Mouse (Mus musculus) adrenal gland, adult 2 months (tissue): ENCODE measurements around the gene Eif4b. TPM values are rescaled to one million over a fixed set of nuclear protein-coding genes. Genes with fewer than 3 reads are reported as not detected.

Experiments used
- DNase-seq: peaks from one replicate; pipeline ENCODE4 v3.0.0; 2021
- polyA plus RNA-seq: library from polyadenylated mRNA; depleted of rRNA; stranded (reverse); fragments of >200 nt; gene quantifications from 2 replicates; pipeline ENCODE4 v1.2.3, GENCODE M21; 2012
- total RNA-seq, 2 experiments: library from RNA; stranded (reverse); gene quantifications; 2 replicates each; pipeline ENCODE4 v1.2.3; 2021

Gene Eif4b
- total and polyA plus RNA-seq, 3 experiments, result 43.7 to 238 (median 230) TPM

DNA sequence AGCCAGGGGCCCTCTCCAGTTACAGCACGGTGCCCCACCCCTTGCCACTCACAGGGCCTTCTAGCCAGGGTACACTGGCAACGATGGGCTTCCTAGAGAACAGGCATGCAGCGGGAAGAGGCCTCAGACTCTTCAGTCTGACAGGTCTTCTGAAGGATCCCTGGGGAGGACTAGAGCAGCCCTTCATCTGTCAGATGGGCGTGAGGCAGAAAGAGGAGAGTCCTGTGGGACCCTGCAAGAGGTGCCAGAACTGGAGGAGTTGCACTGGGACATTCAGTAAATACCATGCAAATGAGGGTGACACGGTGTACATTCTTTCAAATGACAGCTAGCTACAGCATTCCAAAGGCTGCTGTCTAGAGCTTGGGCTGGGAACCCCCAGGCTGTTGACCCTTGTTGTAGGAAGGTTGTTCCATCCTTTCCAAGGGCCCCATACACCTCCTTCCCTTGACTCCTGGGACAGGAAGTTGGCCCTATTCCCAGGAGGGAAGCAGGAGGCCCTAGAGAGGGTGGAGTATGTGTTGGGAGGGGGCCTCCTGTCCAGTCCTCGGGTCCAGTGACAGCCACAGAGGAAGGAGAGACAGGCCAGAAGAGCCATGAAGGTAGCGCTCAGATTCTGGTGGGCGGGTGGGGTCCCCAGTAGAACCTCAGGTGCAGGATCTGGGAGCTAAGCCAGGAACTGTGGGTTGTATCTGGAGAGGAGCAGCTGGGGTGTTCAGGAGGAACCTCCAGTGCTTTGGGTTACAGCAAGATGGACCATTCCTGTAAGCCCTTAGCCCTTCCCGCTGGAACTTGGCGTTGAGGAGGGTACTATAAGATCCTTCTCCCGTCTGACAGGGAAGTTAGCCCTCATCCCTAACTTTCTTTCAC is 28.3 kb downstream of the Eif4b start:
- DNase-seq, result peak; percentile 75

DNA sequence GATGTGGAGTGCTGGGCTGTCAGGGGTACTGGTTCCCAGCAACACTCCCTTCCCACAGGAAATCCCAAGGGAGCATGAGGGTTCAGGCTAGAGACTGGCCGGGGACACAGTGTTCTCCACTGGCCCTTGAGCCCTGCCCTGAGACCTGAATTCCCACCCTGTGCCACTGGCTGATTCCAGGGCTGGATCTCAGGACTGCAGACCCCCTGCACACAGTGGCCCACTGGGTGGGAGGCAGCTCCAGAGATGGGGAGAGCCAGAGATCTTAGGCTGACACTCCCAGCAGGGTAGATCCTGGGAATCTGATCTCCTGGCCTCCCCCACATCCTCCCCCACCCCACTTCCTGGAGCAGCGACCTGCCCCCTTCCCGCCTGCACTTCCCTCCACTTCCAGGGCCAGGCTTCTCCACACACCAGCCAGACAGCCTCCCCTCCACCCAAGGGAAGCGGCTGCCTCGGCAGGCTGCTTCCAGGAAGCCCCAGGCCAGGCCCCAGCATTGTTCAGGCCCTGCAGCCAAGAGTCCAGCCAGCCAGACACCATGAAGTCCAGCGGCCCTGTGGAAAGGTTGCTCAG is 29.1 kb downstream of the Eif4b start:
- DNase-seq, result peak; percentile 78

DNA sequence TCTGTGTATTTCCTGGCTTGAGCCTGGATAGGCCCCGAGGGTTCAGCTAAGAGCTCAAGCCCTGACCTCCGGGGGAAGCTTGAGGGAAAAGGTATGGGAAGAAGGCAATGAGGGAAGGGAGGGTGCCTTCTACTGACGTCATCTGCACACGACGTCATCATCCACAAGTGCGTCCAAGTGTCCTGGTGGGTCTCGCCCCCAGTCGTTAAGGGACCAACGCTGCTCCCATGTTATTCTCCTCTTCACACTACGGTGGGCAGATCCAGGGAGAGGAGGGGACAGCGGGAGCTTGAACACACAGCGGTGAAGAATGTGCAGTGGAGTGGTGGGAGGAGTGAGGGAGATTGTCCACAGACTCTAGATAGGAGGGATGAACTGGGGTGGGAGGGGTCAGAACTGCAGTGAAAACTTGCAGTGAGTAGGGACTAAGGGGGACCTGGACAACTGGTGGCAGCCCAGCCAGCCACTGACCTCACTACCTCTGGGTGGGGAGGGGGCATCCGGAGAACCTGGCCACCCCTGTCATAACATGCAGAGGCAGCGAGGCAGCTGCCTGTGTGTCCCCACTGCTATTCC is 29.9 kb downstream of the Eif4b start:
- DNase-seq, result peak; percentile 37

DNA sequence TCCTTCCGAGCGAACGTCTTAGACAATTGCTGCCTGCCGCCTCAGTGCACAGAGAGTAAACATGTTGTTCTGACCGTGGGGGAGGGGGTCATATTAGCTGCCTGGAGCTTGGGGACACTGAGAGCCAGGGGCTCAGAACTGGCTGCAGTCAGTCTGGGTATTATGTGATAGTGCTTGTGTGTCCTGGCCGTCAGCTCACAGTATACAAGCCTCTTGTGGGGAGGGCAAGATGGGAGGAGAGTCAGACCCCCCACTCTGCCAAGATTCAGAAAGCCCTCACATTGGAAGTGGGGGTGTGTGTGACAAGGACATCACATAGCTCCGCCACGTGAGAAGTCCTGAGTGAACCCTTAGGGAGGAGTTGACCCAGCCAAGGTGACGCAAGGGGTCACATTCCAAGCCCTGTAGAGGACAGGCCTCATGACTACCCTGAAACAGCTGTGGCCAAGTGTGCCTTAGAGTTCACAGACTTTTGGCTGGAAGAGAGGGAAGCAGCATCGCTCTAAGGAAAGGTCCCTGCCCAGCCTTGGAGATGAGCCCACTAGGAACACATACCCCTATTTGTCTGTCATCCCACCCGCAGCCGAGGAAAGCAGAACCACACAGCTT is 30.5 kb downstream of the Eif4b start:
- DNase-seq, result peak; percentile 86

DNA sequence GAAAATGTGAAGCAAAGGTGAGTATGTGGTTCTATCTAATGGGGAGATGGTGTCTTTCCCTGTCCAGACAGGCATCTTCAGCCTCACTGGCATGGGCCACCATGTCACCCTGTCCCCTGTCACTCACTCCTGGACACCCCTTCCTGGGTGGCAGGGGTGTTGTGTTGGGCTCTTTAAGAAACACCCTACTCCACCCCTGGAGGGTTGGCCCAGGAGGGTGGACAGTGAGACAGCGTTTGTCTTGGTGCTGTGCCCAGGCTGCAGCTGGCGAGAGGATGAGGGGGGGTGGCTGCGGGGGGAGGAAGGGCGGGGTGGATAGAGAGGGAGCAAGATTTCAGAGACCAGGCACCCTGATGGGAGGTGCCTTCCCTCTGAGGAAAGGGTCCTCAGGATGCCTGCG is 31.8 kb downstream of the Eif4b start:
- DNase-seq, result peak; percentile 88

DNA sequence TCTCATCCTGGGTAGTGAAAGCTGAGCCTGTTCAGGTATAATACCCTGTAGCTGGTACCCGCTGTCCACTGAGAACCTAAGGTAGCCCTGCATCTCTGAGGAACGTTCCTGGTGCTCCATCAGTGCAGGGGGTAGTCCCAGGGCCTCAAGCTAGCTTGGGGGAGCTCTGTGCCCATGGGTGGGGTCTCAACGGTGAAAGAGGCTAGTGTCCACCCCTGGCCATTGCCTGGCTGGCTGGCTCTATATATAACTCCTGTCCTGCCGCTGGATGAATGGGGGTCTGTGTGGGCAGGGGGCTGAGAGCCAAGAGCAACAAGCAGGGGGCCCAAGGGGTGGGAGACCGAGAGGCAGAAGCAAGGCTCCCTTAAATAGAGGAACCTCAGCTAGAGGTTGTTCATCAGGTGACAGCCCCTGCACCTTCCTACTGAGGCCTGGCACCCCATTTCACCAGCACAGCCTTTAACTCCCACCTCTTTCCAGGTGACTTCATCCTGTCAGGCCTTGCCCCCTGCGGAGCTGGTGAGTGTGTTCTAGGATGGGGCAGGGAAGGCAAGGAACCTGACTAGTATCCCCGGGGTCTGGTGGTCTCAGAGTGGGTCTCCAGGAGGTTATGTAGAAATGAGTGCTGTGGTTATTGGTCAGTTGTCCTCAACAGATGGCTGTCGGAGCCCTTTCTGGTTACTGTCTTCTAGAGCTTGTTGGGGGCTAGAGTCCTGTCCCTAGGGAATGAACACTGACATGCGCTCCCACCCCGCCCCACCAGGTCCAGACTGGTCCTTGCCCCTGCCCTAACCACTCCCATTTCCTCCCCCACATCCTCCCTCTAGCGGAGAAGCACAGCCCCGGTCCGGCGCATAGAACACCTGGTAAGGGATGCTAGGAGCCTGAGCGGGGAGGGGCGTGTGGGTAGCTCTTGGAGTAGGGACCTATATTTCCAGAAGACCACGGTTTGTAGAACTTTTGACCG is 32.5 kb downstream of the Eif4b start:
- DNase-seq, result no peak

DNA sequence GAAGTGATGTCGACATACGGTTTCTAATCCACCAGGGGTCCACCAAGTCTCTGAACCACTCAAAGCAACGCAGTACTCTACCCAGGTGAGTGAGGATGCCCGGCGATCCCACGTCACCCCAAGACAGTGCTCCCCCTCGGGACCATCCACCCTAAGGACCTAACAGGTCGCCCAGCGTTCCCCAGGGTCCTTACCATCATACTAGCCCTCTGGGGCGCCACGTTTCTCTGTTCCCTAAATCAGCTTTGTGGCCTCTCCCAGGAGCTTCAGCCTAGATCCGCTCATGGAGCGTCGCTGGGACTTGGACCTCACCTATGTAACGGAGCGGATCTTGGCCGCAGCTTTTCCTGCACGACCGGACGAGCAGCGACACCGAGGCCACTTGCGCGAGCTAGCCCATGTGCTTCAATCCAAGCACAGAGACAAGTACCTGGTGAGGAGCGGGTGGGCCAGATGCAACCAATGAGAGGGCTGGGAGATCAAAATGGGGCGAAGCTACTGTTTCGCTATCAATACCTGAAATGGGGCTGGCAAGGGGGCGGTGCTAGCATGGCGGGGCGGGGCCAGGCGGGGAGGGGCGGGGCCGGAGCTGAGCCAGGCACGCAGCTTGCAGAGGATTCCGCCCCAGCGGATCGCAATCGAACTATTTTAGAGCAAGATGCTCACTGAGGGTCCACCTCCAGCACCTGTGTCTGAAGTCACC is 33.3 kb downstream of the Eif4b start:
- peak; percentile 54 for DNase-seq

DNA sequence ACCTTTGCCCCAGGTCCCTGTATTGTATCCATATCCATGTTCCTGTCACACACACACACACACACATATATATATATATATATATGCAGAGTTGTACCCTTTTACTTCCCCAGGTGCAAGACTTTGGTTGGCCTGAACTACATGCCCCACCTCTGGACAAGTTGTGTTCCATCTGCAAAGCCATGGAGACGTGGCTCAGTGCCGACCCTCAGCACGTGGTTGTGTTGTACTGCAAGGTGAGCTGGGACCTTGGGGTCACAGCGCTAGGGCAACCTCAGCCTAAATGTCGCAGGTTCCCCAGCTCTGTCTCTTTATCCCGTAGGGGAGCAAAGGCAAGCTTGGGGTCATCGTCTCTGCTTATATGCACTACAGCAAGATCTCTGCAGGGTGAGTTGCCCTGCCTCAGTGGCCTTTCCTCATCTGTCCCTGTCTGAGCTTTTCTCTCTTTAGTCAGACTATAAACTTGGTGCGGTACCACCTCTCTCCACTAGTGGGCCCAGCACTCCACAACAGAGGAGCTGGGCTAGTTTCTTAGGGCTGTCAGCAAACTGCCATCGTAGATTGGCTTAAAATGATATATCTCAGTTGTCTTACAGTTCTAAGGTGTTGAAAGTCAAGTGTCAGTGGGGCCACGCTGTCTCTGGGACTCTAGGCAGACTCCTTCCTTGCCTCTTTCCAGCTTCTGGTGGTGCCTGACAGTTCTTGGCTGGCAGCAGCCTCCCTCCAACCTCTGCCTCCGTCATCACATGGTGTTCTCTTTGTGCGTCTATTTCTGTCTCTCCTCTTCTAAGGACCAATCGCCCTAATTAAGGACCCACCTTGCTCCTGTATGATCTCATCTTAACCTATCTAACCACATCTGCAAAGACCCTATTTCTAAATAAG is 34.4 kb downstream of the Eif4b start:
- peak; percentile 71 for DNase-seq

DNA sequence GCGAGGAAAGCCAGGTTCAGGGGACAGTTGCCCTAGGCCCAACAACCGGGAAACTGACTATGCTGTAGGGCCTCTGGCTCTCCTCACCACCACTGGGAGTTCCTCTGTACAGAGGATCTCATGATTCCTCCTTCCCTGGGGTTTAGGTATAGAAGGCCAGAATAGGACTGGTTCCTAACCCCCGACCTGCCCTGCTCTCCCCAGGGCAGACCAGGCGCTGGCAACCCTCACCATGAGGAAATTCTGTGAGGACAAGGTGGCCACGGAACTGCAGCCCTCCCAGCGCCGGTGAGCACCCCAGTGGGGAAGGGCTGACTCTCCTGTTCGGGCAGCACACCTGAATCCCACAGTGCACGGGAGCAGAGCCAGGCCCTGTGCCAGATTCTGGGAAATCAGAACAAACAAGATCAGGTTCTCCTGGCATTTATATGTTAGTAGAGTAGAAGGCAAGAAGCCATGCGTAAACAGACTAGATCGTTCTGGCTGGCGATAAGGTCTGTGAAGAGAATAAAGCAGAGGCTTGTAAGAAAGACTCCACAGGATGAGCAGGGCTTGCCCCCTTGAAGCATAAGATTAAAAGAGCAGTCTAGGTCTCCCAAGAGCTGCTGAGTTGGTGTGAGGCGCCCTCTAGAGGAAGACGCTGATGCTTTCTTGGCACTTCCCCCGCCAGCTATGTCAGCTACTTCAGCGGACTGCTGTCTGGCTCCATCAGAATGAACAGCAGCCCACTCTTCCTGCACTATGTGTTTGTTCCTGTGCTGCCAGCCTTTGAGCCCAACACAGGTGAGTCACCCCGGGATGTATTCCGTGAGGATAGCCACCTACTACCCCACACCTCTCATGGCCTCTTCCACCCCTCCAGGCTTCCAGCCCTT is 35.3 kb downstream of the Eif4b start:
- peak; percentile 84 for DNase-seq

DNA sequence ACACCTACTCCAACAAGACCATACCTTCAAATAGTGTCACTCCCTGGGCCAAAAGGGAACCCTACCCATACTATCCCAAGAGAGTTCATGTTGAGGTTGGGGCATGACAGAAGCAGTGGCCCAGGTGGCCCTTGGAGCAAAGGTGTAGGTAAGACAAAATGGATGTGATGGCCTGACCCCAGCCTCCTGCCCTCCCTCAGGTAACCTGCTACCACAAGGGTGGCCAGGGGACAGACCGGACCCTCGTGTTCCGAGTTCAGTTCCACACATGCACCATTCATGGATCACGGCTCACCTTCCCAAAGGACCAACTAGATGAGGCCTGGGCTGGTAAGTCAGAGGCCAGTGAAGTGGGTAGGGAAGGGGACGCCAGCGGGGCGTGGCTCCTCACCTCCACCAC is 36.7 kb downstream of the Eif4b start:
- no peak for DNase-seq

DNA sequence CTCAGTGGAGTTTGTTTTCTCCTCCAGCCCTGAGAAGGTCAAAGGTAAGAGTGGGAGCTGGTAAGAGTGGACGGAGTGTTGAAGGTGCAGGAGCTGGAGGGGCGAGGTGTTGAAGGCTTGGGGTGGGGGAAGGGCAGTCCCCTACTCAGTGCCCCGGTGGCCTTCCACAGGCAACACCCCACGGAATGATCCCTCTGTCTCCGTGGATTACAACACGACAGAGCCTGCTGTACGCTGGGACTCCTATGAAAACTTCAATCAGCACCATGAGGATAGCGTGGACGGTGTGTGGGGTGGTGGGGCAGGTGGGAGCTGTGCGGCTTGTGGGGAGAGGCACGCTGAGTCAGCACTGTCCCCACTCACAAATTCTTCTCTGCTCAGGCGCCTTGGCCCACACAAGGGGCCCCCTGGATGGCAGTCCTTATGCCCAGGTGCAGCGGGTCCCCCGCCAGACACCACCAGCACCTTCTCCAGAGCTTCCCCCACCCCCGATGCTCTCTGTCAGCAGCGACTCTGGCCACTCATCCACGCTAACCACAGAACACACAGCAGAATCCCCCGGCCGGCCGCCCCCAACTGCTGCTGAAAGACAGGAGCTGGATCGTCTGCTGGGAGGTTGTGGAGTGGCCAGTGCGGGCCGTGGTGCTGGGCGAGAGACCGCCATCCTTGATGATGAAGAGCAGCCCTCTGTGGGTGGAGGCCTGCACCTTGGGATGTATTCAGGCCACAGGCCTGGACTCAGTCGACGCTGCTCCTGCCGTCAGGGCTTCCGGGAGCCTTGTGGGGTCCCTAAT is 37.3 kb downstream of the Eif4b start:
- DNase-seq, result peak; percentile 14

DNA sequence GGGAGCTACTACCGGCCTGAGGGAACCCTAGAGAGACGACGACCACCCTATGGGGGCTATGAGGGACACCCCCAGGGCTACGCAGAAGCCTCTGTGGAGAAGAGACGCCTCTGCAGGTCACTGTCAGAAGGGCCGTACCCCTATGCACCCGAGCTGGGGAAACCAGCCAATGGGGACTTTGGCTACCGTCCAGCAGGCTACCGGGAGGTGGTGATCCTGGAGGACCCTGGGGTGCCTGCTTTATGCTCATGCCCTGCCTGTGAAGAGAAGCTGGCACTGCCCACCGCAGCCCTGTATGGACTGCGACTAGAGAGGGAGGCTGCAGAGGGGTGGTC is 37.9 kb downstream of the Eif4b start:
- peak; percentile 14 for DNase-seq

DNA sequence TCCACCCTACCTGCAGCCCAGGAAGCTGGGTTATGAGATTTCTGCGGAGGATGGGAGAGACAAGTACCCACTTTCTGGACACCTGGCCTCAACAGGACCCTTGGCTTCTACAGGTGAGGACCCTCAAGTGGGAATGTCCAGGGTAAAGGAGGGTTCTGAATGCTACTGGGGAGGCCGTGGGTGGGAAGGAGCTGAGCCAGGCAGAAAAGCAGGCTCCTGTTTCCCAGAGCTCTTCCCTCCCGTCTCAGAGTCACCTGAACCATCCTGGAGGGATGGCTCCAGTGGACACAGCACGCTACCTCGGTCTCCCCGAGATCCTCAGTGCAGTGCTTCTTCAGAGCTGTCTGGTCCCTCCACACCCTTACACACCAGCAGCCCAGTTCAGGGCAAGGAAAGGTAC is 38.6 kb downstream of the Eif4b start:
- DNase-seq, result no peak

DNA sequence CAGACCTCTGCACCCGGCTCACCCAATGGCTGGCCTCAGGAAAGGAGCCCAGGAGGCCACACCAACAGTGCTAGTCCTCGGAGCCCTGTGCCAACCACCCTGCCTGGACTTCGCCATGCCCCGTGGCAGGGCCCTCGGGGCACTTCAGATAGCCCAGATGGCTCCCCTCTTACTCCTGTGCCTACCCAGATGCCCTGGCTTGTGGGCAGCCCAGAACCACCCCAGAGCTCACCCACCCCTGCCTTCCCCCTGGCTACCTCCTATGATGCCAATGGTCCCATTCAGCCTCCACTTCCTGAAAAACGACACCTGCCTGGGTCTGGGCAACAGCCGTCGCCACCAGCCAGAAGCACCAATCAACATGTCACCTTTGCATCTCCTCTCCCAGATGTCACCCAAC is 39.3 kb downstream of the Eif4b start:
- DNase-seq, result no peak

DNA sequence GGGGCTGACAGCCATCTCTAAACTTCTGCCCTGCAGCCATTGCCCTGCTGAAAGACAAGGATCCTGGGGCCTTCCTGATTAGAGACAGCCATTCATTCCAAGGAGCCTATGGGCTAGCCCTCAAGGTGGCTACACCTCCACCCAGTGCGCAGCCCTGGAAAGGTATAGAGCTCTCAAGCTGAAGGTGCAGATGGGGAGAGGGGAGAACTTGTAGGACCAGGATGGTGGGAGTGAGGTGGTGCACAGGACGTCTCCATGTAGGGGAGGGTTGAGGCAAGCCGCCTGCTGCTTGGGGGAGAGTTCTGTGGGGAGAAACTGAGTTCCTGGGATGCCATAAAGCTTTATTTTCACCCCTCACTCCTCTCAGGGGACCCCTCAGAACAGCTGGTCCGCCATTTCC is 40.1 kb downstream of the Eif4b start:
- DNase-seq, result no peak

DNA sequence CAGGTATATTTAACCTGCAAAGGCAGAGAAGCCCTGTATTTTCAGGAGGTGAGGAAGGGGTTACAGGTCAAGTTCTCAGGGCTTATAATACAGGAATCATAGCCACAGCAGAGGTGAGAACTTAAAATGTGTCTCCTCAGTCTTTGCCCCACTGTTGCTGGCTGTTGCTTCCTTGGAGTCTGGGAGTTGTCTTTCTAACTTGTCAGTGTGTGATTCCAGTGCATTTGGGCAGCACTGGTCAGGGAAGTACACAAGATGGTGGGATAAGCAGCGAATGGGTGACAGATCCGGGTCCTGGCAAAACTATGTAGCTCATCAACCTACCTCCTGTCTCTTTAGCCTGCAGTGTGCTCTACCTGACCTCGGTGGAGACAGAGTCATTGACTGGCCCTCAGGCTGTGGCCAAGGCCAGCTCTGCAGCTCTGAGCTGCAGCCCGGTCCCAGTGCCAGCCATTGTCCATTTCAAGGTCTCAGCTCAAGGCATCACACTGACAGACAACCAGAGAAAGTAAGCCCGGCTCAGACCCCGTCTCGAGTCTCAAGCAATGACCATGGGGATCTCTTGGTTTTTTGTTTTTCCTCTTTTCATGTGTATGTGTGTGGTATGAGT is 41.2 kb downstream of the Eif4b start:
- peak; percentile 87 for DNase-seq

DNA sequence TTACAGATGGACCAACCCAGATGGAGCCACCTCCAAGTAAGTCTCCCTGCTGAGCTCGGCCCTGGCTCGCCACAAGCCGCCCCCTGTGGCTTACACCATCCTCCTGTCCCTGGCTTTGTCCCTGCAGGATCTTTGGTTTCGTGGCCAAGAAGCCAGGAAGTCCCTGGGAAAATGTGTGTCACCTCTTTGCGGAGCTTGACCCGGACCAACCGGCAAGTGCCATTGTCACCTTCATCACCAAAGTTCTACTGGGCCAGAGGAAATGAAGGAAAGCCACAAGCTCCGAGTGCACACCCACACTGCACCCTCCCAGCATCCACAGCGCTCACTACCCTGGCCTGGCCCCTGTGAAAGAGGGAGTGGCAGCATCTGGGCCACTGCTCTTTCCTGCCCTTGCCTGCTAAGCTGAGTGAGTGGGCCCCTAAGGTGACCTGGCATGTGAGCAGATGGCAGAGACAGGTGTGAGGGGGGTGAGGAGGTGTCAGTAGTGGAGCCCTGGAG is 42.2 kb downstream of the Eif4b start:
- peak; percentile 45 for DNase-seq
